In genomic region chr11:118042791-118043190, GRCm38 (mm10) we compare ENCODE assay signal across 12 mouse cellular contexts. TPM values are rescaled to one million over a fixed set of nuclear protein-coding genes. Genes with fewer than 3 reads are reported as not detected.
DNase-seq lines count a peak whose midpoint lies in the region; ATAC-seq and TF ChIP-seq lines count a peak whose summit lies in the region.
"Had no signal": no experiment of that assay in that cellular context is flagged by ENCODE, and none has a peak within 500 bp of the region (broad histone marks: within the 10 kb centered on the region; RNA-seq: fewer than 3 reads in every experiment).

No protein-coding gene starts in this region.

- H3K27me3 ChIP-seq in forebrain, embryonic 10.5 days (ENCODE audit: poor library complexity, severe bottlenecking) = no peaks in the 10 kb centered on the region
- H3K27me3 ChIP-seq in forebrain, postnatal 0 days (ENCODE audit: insufficient read depth, low read length) = no peaks in the 10 kb centered on the region
- no peaks in the 10 kb centered on the region for H3K27me3 ChIP-seq in intestine, embryonic 14.5 days (replicated peaks; ENCODE audit: control insufficient read depth, insufficient read depth, low read length)
- H3K27me3 ChIP-seq in intestine, embryonic 15.5 days (replicated peaks) = no peaks in the 10 kb centered on the region
- no peaks in the 10 kb centered on the region for H3K27me3 ChIP-seq in midbrain, embryonic 10.5 days (ENCODE audit: low read depth, poor library complexity, severe bottlenecking)
- no peaks in the 10 kb centered on the region for H3K27me3 ChIP-seq in midbrain, embryonic 11.5 days (ENCODE audit: control insufficient read depth, insufficient read depth, low read length)
- H3K27me3 ChIP-seq: limb, embryonic 15.5 days had no signal

- H3K27ac ChIP-seq in forebrain, embryonic 10.5 days = peak overlapping the region; percentile 58
- no peak overlapping the region for H3K27ac ChIP-seq in forebrain, postnatal 0 days (ENCODE audit: low read depth, low read length)
- 0 out of 2 replicates have a peak overlapping the region, but pooled peaks have one; percentile 22 for H3K27ac ChIP-seq in intestine, embryonic 14.5 days (ENCODE audit: low read depth)
- H3K27ac ChIP-seq in intestine, embryonic 15.5 days = no peak overlapping the region
- H3K27ac ChIP-seq in midbrain, embryonic 10.5 days (replicated peaks) = peak overlapping the region; percentile 67; the same call in 1 of the 2 replicates
- no peak overlapping the region for H3K27ac ChIP-seq in midbrain, embryonic 11.5 days (ENCODE audit: low read depth, low read length)
- H3K27ac ChIP-seq: limb, embryonic 15.5 days; macrophage had no signal

- no peak overlapping the region for H3K4me3 ChIP-seq in forebrain, embryonic 10.5 days
- no peak overlapping the region for H3K4me3 ChIP-seq in forebrain, postnatal 0 days (ENCODE audit: low read depth, low read length)
- no peak overlapping the region for H3K4me3 ChIP-seq in intestine, embryonic 14.5 days (ENCODE audit: low read depth, low read length)
- no peak overlapping the region for H3K4me3 ChIP-seq in intestine, embryonic 15.5 days (replicated peaks)
- no peak overlapping the region for H3K4me3 ChIP-seq in midbrain, embryonic 10.5 days
- no peak overlapping the region for H3K4me3 ChIP-seq in midbrain, embryonic 11.5 days (ENCODE audit: low read depth, low read length)
- H3K4me3 ChIP-seq: limb, embryonic 15.5 days had no signal

- ATAC-seq in forebrain, postnatal 0 days = no peak
- ATAC-seq in intestine, embryonic 14.5 days (replicated peaks; ENCODE audit: low FRiP score, low TSS enrichment, low read depth) = no peak
- no peak for ATAC-seq in intestine, embryonic 15.5 days
- no peak for ATAC-seq in midbrain, embryonic 11.5 days (ENCODE audit: low FRiP score)
- ATAC-seq: inflammation-experienced regulatory T-cells, adult 6 months had no signal

- DNase-seq in forebrain, embryonic 10.5 days (ENCODE audit: extremely low spot score, low spot score) = no peak
- DNase-seq in forebrain, postnatal 0 days = no peak
- DNase-seq in intestine, embryonic 14.5 days (ENCODE audit: low spot score) = no peak
- no peak for DNase-seq in midbrain, embryonic 10.5 days (ENCODE audit: low spot score)
- no peak for DNase-seq in midbrain, embryonic 11.5 days (ENCODE audit: low spot score, missing footprints)
- no peak for DNase-seq in thymus, postnatal 25 days
- DNase-seq: B cell, adult 2 months; thymus, postnatal 36 days had no signal

- H3K9me3 ChIP-seq in forebrain, embryonic 10.5 days = no peaks in the 10 kb centered on the region
- no peaks in the 10 kb centered on the region for H3K9me3 ChIP-seq in forebrain, postnatal 0 days (ENCODE audit: low read length)
- no peaks in the 10 kb centered on the region for H3K9me3 ChIP-seq in intestine, embryonic 14.5 days (ENCODE audit: control insufficient read depth, low read length)
- no peaks in the 10 kb centered on the region for H3K9me3 ChIP-seq in intestine, embryonic 15.5 days
- H3K9me3 ChIP-seq in midbrain, embryonic 10.5 days (replicated peaks) = no peaks in the 10 kb centered on the region
- no peaks in the 10 kb centered on the region for H3K9me3 ChIP-seq in midbrain, embryonic 11.5 days (ENCODE audit: control insufficient read depth, low read length)
- H3K9me3 ChIP-seq: limb, embryonic 15.5 days had no signal

- no peak overlapping the region for H3K4me2 ChIP-seq in forebrain, postnatal 0 days (ENCODE audit: low read depth)
- H3K4me2 ChIP-seq in intestine, embryonic 14.5 days (ENCODE audit: low read length) = no peak overlapping the region
- no peak overlapping the region for H3K4me2 ChIP-seq in intestine, embryonic 15.5 days (replicated peaks)
- H3K4me2 ChIP-seq in midbrain, embryonic 11.5 days = no peak overlapping the region
- H3K4me2 ChIP-seq: limb, embryonic 15.5 days had no signal

- 93% methylated on average over 9 of the region's 9 CpGs for WGBS in forebrain, embryonic 10.5 days
- 80% methylated on average over 9 of the region's 9 CpGs for WGBS in forebrain, postnatal 0 days
- 79% methylated on average over 9 of the region's 9 CpGs for WGBS in intestine, embryonic 14.5 days
- 82% methylated on average over 9 of the region's 9 CpGs for WGBS in intestine, embryonic 15.5 days
- 92% methylated on average over 9 of the region's 9 CpGs for WGBS in midbrain, embryonic 10.5 days
- 88% methylated on average over 9 of the region's 9 CpGs for WGBS in midbrain, embryonic 11.5 days

- no peak overlapping the region for H3K9ac ChIP-seq in forebrain, postnatal 0 days
- H3K9ac ChIP-seq in intestine, embryonic 14.5 days (ENCODE audit: low read length) = no peak overlapping the region
- no peak overlapping the region for H3K9ac ChIP-seq in intestine, embryonic 15.5 days
- no peak overlapping the region for H3K9ac ChIP-seq in midbrain, embryonic 11.5 days (ENCODE audit: low read length)
- H3K9ac ChIP-seq: limb, embryonic 15.5 days had no signal

- no peak for TF ChIP-seq CTCF in forebrain, postnatal 0 days (IDR thresholded peaks at IDR 0.05; ENCODE audit: low read depth)

- H3K4me1 ChIP-seq in forebrain, embryonic 10.5 days = peaks cover 16% of the 10 kb centered on the region
- H3K4me1 ChIP-seq in forebrain, postnatal 0 days (ENCODE audit: insufficient read depth) = 0 out of 2 replicates have a peak, but pooled peaks cover 4% of the 10 kb centered on the region
- H3K4me1 ChIP-seq in intestine, embryonic 14.5 days (replicated peaks; ENCODE audit: control insufficient read depth, insufficient read depth, low read length) = peaks cover 9% of the 10 kb centered on the region
- H3K4me1 ChIP-seq in intestine, embryonic 15.5 days (replicated peaks) = peaks cover 4% of the 10 kb centered on the region
- peaks cover 17% of the 10 kb centered on the region for H3K4me1 ChIP-seq in midbrain, embryonic 10.5 days
- no peaks in the 10 kb centered on the region for H3K4me1 ChIP-seq in midbrain, embryonic 11.5 days (ENCODE audit: control insufficient read depth, insufficient read depth, low read length)

- no peaks in the 10 kb centered on the region for H3K36me3 ChIP-seq in forebrain, embryonic 10.5 days (replicated peaks)
- no peaks in the 10 kb centered on the region for H3K36me3 ChIP-seq in forebrain, postnatal 0 days (ENCODE audit: insufficient read depth)
- H3K36me3 ChIP-seq in intestine, embryonic 14.5 days (ENCODE audit: control insufficient read depth, insufficient read depth, low read length) = no peaks in the 10 kb centered on the region
- no peaks in the 10 kb centered on the region for H3K36me3 ChIP-seq in intestine, embryonic 15.5 days
- H3K36me3 ChIP-seq in midbrain, embryonic 10.5 days = peaks cover 4% of the 10 kb centered on the region; the same call in 1 of the 2 replicates
- no peaks in the 10 kb centered on the region for H3K36me3 ChIP-seq in midbrain, embryonic 11.5 days (ENCODE audit: control insufficient read depth, insufficient read depth, low read length)
- H3K36me3 ChIP-seq: limb, embryonic 15.5 days had no signal

RNA-seq across cellular contexts. Expression of gene Pgs1, which starts 56.7 kb away (rescaled TPM):
- 43.8 and 44.7 TPM in 2 replicates for polyA plus RNA-seq in forebrain, embryonic 10.5 days (2016; fragmentation: Nextera tagmentation; extraction: Ambion mirVana)
- 55.7 and 63.0 TPM in 2 replicates for total RNA-seq in forebrain, postnatal 0 days (2014; rRNA removed)
- 47.7 and 54.4 TPM in 2 replicates for polyA plus RNA-seq in forebrain, postnatal 0 days (2015; fragmentation: Nextera tagmentation; extraction: Ambion mirVana)
- polyA plus RNA-seq in intestine, embryonic 14.5 days (2014; fragmentation: Nextera tagmentation; extraction: Ambion mirVana) = 31.6 and 33.8 TPM in 2 replicates
- polyA plus RNA-seq in intestine, embryonic 15.5 days (2015; fragmentation: Nextera tagmentation; extraction: Ambion mirVana) = 32.6 and 33.5 TPM in 2 replicates
- polyA plus RNA-seq in midbrain, embryonic 10.5 days (2016; fragmentation: Nextera tagmentation; extraction: Ambion mirVana) = 45.0 and 46.3 TPM in 2 replicates
- 40.2 and 42.7 TPM in 2 replicates for polyA plus RNA-seq in midbrain, embryonic 11.5 days (2014; fragmentation: Nextera tagmentation; extraction: Ambion mirVana)

Comparison
In these comparisons a context has a peak if more than half of its experiments do, and no peak if none do; other contexts are left out.
1. H3K27ac ChIP-seq: peak in forebrain, embryonic 10.5 days (single experiment), intestine, embryonic 14.5 days (single experiment) and midbrain, embryonic 10.5 days (single experiment); none in forebrain, postnatal 0 days (single experiment), intestine, embryonic 15.5 days (single experiment) and midbrain, embryonic 11.5 days (single experiment).